Mouse (Mus musculus) kidney, postnatal 0 days (tissue): ENCODE data around the gene Dpp4. TPM values are rescaled to one million over a fixed set of nuclear protein-coding genes. Genes with fewer than 3 reads are reported as not detected.

Experiments
- ATAC-seq: fragments of 200-750 bp; cut with Nextera tagmentation; replicated peaks from 2 replicates; pipeline ENCODE4 v1.8.0; 2017; ENCODE audit warnings: low read depth, moderate number of reproducible peaks, moderate TSS enrichment, moderate library complexity; ENCODE audit not compliant: low FRiP score
- DNase-seq: peaks from one replicate; pipeline ENCODE4 v3.0.0-alpha.2; 2016; ENCODE audit warnings: low spot score
- H3K27ac ChIP-seq: fragments of 300-500 bp; sonication (generic); 2 replicates; pipeline ENCODE4 v1.5.1; 2014; ENCODE audit warnings: mild to moderate bottlenecking
- H3K27me3 ChIP-seq: fragments of 300-500 bp; sonication (generic); 2 replicates; pipeline ENCODE4 v1.6.1; 2014; ENCODE audit warnings: low read length, mixed read lengths; ENCODE audit not compliant: insufficient read depth
- H3K36me3 ChIP-seq: fragments of 300-500 bp; sonication (generic); 2 replicates; pipeline ENCODE4 v1.6.1; 2014; ENCODE audit warnings: low read length, mixed read lengths; ENCODE audit not compliant: insufficient read depth
- H3K4me1 ChIP-seq: fragments of 300-500 bp; sonication (generic); replicated peaks from 2 replicates; pipeline ENCODE4 v1.6.1; 2014; ENCODE audit warnings: antibody characterized with exemption, low read length, mixed read lengths; ENCODE audit not compliant: insufficient read depth
- H3K4me2 ChIP-seq: fragments of 300-500 bp; sonication (generic); 2 replicates; pipeline ENCODE4 v1.6.1; 2014; ENCODE audit warnings: mild to moderate bottlenecking, low read length, moderate library complexity, mixed read lengths
- H3K4me3 ChIP-seq: fragments of 300-500 bp; sonication (generic); replicated peaks from 2 replicates; pipeline ENCODE4 v1.5.1; 2014; ENCODE audit warnings: low read depth, low read length
- H3K9ac ChIP-seq: fragments of 300-500 bp; sonication (generic); 2 replicates; pipeline ENCODE4 v1.6.1; 2014; ENCODE audit warnings: low read depth, low read length
- H3K9me3 ChIP-seq: fragments of 300-500 bp; sonication (generic); replicated peaks from 2 replicates; pipeline ENCODE4 v1.6.1; 2016; ENCODE audit warnings: low read length, inconsistent platforms, mixed read lengths
- CTCF ChIP-seq: IDR thresholded peaks from 2 replicates; pipeline ENCODE4 v1.5.1; 2016; ENCODE audit warnings: antibody characterized with exemption, low read depth, mild to moderate bottlenecking, moderate library complexity
- WGBS: fragments of 180-500 bp; shearing (Covaris S2); extraction: QIAGEN DNeasy Blood & Tissue Kit; methylation state at CpG from one replicate; pipeline ENCODE4 v1.1.7; 2014; 5-methylcytosine and 5-hydroxymethylcytosine counted together
- polyA plus RNA-seq: library from polyadenylated mRNA; unstranded; fragments of >200 nt; fragmentation: Nextera tagmentation; extraction: Ambion mirVana; gene quantifications from 2 replicates; pipeline ENCODE4 v1.2.1, GENCODE M21; 2015

Dpp4 gene
- polyA plus RNA-seq, 1 experiment from 2014 or later, result 87.8 TPM

GRCm38 (mm10) chr2:62399832-62400231 lies 12.2 kb downstream of the Dpp4 start:
- no peak for TF ChIP-seq CTCF

GRCm38 (mm10) chr2:62399361-62399760 lies 12.7 kb downstream of the Dpp4 start:
- H3K4me3 ChIP-seq, result no peak overlapping the region
- no peak for TF ChIP-seq CTCF
- H3K4me2 ChIP-seq, result no peak overlapping the region
- WGBS, result 53% methylated on average over 8 of the region's 8 CpGs
- DNase-seq (no peak), ATAC-seq (no peak)
- 0 out of 2 replicates have a peak overlapping the region, but pooled peaks have one; percentile 28 for H3K27ac ChIP-seq
- H3K4me1 ChIP-seq, result peaks cover 7% of the 10 kb centered on the region
- H3K36me3 ChIP-seq, result no peaks in the 10 kb centered on the region
- H3K27me3 ChIP-seq, result no peaks in the 10 kb centered on the region
- H3K9me3 ChIP-seq, result no peaks in the 10 kb centered on the region
- no peak overlapping the region for H3K9ac ChIP-seq

More at GRCm38 (mm10) chr2:62399832-62400231, 12.2 kb downstream of the Dpp4 start:
- Histone ChIP-seq H3K9ac (no peak overlapping the region), H3K27me3 (no peaks in the 10 kb centered on the region), H3K4me2 (no peak overlapping the region), H3K4me1 (peaks cover 8% of the 10 kb centered on the region), H3K27ac (0 out of 2 replicates have a peak overlapping the region, but pooled peaks have one; percentile 28), H3K4me3 (no peak overlapping the region), H3K36me3 (no peaks in the 10 kb centered on the region), H3K9me3 (no peaks in the 10 kb centered on the region)
- ATAC-seq (no peak), DNase-seq (no peak)
- WGBS, result 95% methylated on average over 2 of the region's 2 CpGs

GRCm38 (mm10) chr2:62398115-62398875 lies 13.7 kb downstream of the Dpp4 start:
- no peak overlapping the region for H3K4me3 ChIP-seq
- no peak for TF ChIP-seq CTCF
- 90% methylated on average over 2 of the region's 2 CpGs for WGBS
- no peak overlapping the region for H3K9ac ChIP-seq
- H3K9me3 ChIP-seq, result no peaks in the 10 kb centered on the region
- H3K27ac ChIP-seq, result no peak overlapping the region
- no peaks in the 10 kb centered on the region; the same call in 1 of the 2 replicates for H3K4me1 ChIP-seq
- DNase-seq, result no peak
- no peak overlapping the region for H3K4me2 ChIP-seq
- no peak for ATAC-seq
- no peaks in the 10 kb centered on the region for H3K27me3 ChIP-seq
- no peaks in the 10 kb centered on the region for H3K36me3 ChIP-seq

- no peaks in the 10 kb centered on the region; the same call in 1 of the 2 replicates for H3K4me1 ChIP-seq
- 76% methylated on average over 4 of the region's 4 CpGs for WGBS
- H3K36me3 ChIP-seq, result no peaks in the 10 kb centered on the region
- ATAC-seq, result no peak
- H3K27ac ChIP-seq, result no peak overlapping the region
- no peaks in the 10 kb centered on the region for H3K27me3 ChIP-seq
- no peak overlapping the region for H3K9ac ChIP-seq
- H3K4me3 ChIP-seq, result no peak overlapping the region
- H3K9me3 ChIP-seq, result no peaks in the 10 kb centered on the region
- TF ChIP-seq CTCF, result no peak
- DNase-seq, result no peak
- no peak overlapping the region for H3K4me2 ChIP-seq
Observed at GRCm38 (mm10) chr2:62397661-62398060, 14.4 kb downstream of the Dpp4 start.

GRCm38 (mm10) chr2:62396799-62397198 lies 15.2 kb downstream of the Dpp4 start:
- H3K36me3 ChIP-seq, result no peaks in the 10 kb centered on the region
- no peak overlapping the region for H3K4me3 ChIP-seq
- H3K9ac ChIP-seq, result no peak overlapping the region
- H3K4me1 ChIP-seq, result no peaks in the 10 kb centered on the region; the same call in 1 of the 2 replicates
- H3K4me2 ChIP-seq, result no peak overlapping the region
- WGBS, result 75% methylated on average over 1 of the region's 1 CpGs
- DNase-seq (no peak), ATAC-seq (no peak)
- TF ChIP-seq CTCF, result no peak
- H3K9me3 ChIP-seq, result no peaks in the 10 kb centered on the region
- no peak overlapping the region for H3K27ac ChIP-seq
- H3K27me3 ChIP-seq, result no peaks in the 10 kb centered on the region

- WGBS, result 90% methylated on average over 3 of the region's 3 CpGs
- Histone ChIP-seq H3K27ac (no peak overlapping the region), H3K27me3 (no peaks in the 10 kb centered on the region), H3K4me3 (no peak overlapping the region), H3K9ac (no peak overlapping the region), H3K36me3 (no peaks in the 10 kb centered on the region), H3K9me3 (no peaks in the 10 kb centered on the region), H3K4me2 (no peak overlapping the region), H3K4me1 (no peaks in the 10 kb centered on the region; the same call in 1 of the 2 replicates)
- no peak for TF ChIP-seq CTCF
- no peak for ATAC-seq
- no peak for DNase-seq
Observed at GRCm38 (mm10) chr2:62394800-62395199, 17.2 kb downstream of the Dpp4 start.
